Mouse (Mus musculus) stomach, postnatal 0 days (tissue): ENCODE data around the gene Abcc10.

Source experiments
- CTCF ChIP-seq: IDR thresholded peaks from 2 replicates; pipeline ENCODE4 v1.5.1; 2016; ENCODE audit warnings: antibody characterized with exemption, low read depth, mild to moderate bottlenecking, moderate library complexity
- EP300 ChIP-seq: optimal IDR thresholded peaks from 2 replicates; pipeline ENCODE3; 2016; ENCODE audit warnings: antibody characterized with exemption

GRCm38 (mm10) chr17:46327906-46328534 lies at the start of gene Abcc10:
- TF ChIP-seq CTCF (peak; percentile 68), EP300 (no peak)
